Mouse (Mus musculus) ES-CJ7 (cell line): ENCODE measurements around the gene Chchd5.
A peak's percentile ranks its signal among the peaks of the same experiment; 100 is the strongest.

Experiments used
- DNase-seq: peaks from one replicate; pipeline ENCODE4 v3.0.0; 2011; ENCODE audit warnings: low read depth, low spot score

Gene Chchd5

GRCm38 (mm10) chr2:129129412-129129929 lies at the start of gene Chchd5:
TSS of gene Chchd5 (plus strand) at chr2:129129700.
- DNase-seq: peak; percentile 99

GRCm38 (mm10) chr2:129081097-129081496 lies 48.4 kb upstream of the Chchd5 start:
- DNase-seq: peak; percentile 39

GRCm38 (mm10) chr2:129083514-129083913 lies 46.0 kb upstream of the Chchd5 start:
- DNase-seq: no peak

GRCm38 (mm10) chr2:129084959-129085358 lies 44.5 kb upstream of the Chchd5 start:
- no peak for DNase-seq

- DNase-seq: no peak
Measured at GRCm38 (mm10) chr2:129087520-129087919, 42.0 kb upstream of the Chchd5 start.

GRCm38 (mm10) chr2:129090370-129090769 lies 39.1 kb upstream of the Chchd5 start:
- no peak for DNase-seq

GRCm38 (mm10) chr2:129092810-129093209 lies 36.7 kb upstream of the Chchd5 start:
- DNase-seq: no peak

- DNase-seq: no peak
Measured at GRCm38 (mm10) chr2:129093926-129094724, 35.4 kb upstream of the Chchd5 start.

- DNase-seq: peak; percentile 97
Measured at GRCm38 (mm10) chr2:129100784-129101310, 28.7 kb upstream of the Chchd5 start, which contains the start of gene Polr1b. TSS of gene Polr1b (plus strand) at chr2:129100995.

GRCm38 (mm10) chr2:129112924-129113323 lies 16.6 kb upstream of the Chchd5 start:
- no peak for DNase-seq

- DNase-seq: no peak
Measured at GRCm38 (mm10) chr2:129115706-129116367, 13.7 kb upstream of the Chchd5 start.

- no peak for DNase-seq
Measured at GRCm38 (mm10) chr2:129116368-129116739, 13.1 kb upstream of the Chchd5 start.

GRCm38 (mm10) chr2:129118061-129118460 lies 11.4 kb upstream of the Chchd5 start:
- DNase-seq: no peak

GRCm38 (mm10) chr2:129121986-129122385 lies 7.5 kb upstream of the Chchd5 start:
- DNase-seq: no peak

GRCm38 (mm10) chr2:129129987-129130545 lies 566 bp downstream of the Chchd5 start:
- peak; percentile 30 for DNase-seq

- no peak for DNase-seq
Measured at GRCm38 (mm10) chr2:129130776-129131175, 1.3 kb downstream of the Chchd5 start.

- peak; percentile 37 for DNase-seq
Measured at GRCm38 (mm10) chr2:129132231-129132630, 2.7 kb downstream of the Chchd5 start.

GRCm38 (mm10) chr2:129133006-129133805 lies 3.7 kb downstream of the Chchd5 start:
- DNase-seq: no peak

- DNase-seq: no peak
Measured at GRCm38 (mm10) chr2:129139906-129140305, 10.4 kb downstream of the Chchd5 start.

- peak; percentile 25 for DNase-seq
Measured at GRCm38 (mm10) chr2:129148836-129149235, 19.3 kb downstream of the Chchd5 start.

GRCm38 (mm10) chr2:129150386-129150785 lies 20.9 kb downstream of the Chchd5 start:
- DNase-seq: no peak
